Mouse (Mus musculus) bone marrow, adult 2 months (tissue): Measurements from ENCODE around the gene Olfr1193. TPM values are rescaled to one million over a fixed set of nuclear protein-coding genes. Genes with fewer than 3 reads are reported as not detected.
"Not testable (repeated sequence)": the region's sequence is repeated elsewhere in the genome, so short reads cannot be mapped to it uniquely, and the experiment has no call there.

ENCODE experiments used
- H3K27ac ChIP-seq: fragments of 200-500 bp; 2 replicates; pipeline ENCODE4 v1.5.1; 2012; ENCODE audit warnings: low read depth, mild to moderate bottlenecking, control low read depth, inconsistent platforms, low read length; ENCODE audit not compliant: control insufficient read depth, poor library complexity, insufficient read depth
- H3K4me1 ChIP-seq: fragments of 200-500 bp; 2 replicates; pipeline ENCODE4 v1.6.1; 2011; ENCODE audit warnings: low read length; ENCODE audit not compliant: control insufficient read depth, insufficient read depth
- H3K4me3 ChIP-seq: fragments of 200-500 bp; replicated peaks from 2 replicates; pipeline ENCODE3; 2011; ENCODE audit warnings: mild to moderate bottlenecking, low read depth, low read length, control low read depth; ENCODE audit not compliant: control insufficient read depth
- CTCF ChIP-seq: fragments of 200-500 bp; IDR thresholded peaks from 2 replicates; pipeline ENCODE4 v1.5.1; 2011; ENCODE audit warnings: low read length, control low read depth; ENCODE audit not compliant: control insufficient read depth, insufficient read depth
- POLR2A ChIP-seq: fragments of 200-500 bp; IDR thresholded peaks from 2 replicates; pipeline ENCODE4 v1.6.1; 2011; ENCODE audit warnings: low read depth, mild to moderate bottlenecking, control low read depth, low read length, borderline replicate concordance; ENCODE audit not compliant: control insufficient read depth
- WGBS: fragments of 180-500 bp; shearing (Covaris S2); methylation state at CpG from one replicate; pipeline ENCODE4 v1.1.7; 2018; 5-methylcytosine and 5-hydroxymethylcytosine counted together
- polyA plus RNA-seq: library from polyadenylated mRNA; stranded (reverse); fragments of >200 nt; gene quantifications from 2 replicates; pipeline ENCODE4 v1.2.4, GENCODE M21; 2011; ENCODE audit warnings: low replicate concordance; ENCODE audit not compliant: missing spikeins, insufficient read depth, insufficient read length

Gene Olfr1193
- not detected in 2 replicates for polyA plus RNA-seq

DNA sequence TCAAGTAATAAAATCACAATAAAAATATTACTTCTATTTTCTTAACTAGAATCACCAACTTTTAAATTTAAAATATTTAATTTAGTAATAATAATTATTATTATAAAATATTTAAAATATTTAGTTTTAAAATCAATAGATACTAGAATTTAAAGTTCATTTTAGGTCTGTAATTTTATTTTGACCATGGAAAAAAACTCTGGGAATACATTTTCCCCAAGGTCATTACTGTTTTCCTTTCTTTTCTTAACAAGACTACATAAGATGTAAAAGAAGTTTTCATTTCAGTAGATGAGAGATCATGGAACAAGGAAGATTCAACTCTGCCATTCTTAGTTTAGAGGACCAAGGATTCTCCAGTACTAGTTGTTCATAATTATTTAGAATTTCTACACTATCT, at the start of gene Olfr1193:
TSS of gene Olfr1193 (plus strand) at position 301 of the 400 bp plus-strand sequence.
- not testable (repeated sequence) for H3K27ac ChIP-seq, H3K4me1 ChIP-seq, H3K4me3 ChIP-seq

DNA sequence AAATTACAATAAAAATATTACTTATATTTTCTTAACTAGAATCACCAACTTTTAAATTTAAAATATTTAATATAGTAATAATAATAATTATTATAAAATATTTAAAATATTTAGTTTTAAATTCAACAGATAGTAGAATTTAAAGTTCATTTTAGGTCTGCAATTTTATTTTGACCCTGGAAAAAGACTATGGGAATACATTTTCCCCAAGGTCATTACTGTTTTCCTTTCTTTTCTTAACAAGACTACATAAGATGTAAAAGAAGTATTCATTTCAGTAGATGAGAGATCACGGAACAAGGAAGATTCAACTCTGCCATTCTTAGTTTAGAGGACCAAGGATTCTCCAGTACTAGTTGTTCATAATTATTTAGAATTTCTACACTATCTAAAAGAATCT, 35.2 kb upstream of the Olfr1193 start, which contains the start of gene Olfr1191-ps1:
TSS of gene Olfr1191-ps1 (plus strand) at position 301 of the 400 bp plus-strand sequence.
- 77% methylated on average over 1 of the region's 1 CpGs for WGBS
- not testable (repeated sequence) for H3K27ac ChIP-seq, H3K4me1 ChIP-seq, H3K4me3 ChIP-seq

DNA sequence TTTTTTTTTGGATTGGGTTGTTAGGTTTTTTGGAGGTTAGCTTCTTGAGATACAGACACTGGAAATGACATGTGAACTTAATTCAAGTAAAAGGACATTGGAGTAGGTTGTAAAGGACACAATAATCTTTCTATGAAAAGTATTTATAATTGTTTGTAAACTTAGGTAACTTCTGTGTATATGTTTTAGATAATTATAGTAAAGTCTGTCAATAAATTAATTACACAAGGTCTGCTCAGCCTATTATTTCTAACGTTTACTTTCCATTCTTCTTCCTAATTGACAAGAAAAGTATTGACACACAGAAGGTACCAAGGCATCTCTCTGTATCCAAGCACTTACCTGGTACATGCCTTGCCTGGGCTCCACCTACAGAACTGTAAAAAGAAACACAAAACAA, 27.2 kb upstream of the Olfr1193 start, which contains the start of gene Olfr1192-ps1:
TSS of gene Olfr1192-ps1 (plus strand) at position 301 of the 400 bp plus-strand sequence.
- 50% methylated on average over 1 of the region's 1 CpGs for WGBS
- TF ChIP-seq POLR2A (no peak), CTCF (no peak)
- Histone ChIP-seq H3K4me1 (no peaks in the 10 kb centered on the region), H3K4me3 (no peak within 1 kb of the TSS), H3K27ac (no peak within 1 kb of the TSS)

- TF ChIP-seq CTCF = no peak
- TF ChIP-seq POLR2A = no peak
- no peak within 1 kb of the TSS for H3K27ac ChIP-seq
- H3K4me1 ChIP-seq = no peaks in the 10 kb centered on the region
- no peak within 1 kb of the TSS for H3K4me3 ChIP-seq
Observed at GRCm38 (mm10) chr2:88689087-88689486, 13.7 kb downstream of the Olfr1193 start, which contains the start of gene Olfr1195. TSS of gene Olfr1195 (minus strand) at chr2:88689187.

- H3K4me1 ChIP-seq = no peaks in the 10 kb centered on the region
- 73% methylated on average over 2 of the region's 2 CpGs for WGBS
Observed at GRCm38 (mm10) chr2:88704497-88704896, 29.1 kb downstream of the Olfr1193 start, which contains the start of gene Olfr1196. TSS of gene Olfr1196 (minus strand) at chr2:88704597.

More at GRCm38 (mm10) chr2:88704497-88704896, 29.1 kb downstream of the Olfr1193 start, which contains the start of gene Olfr1196:
- TF ChIP-seq CTCF = no peak
- no peak for TF ChIP-seq POLR2A
- Histone ChIP-seq H3K27ac (no peak within 1 kb of the TSS), H3K4me3 (no peak within 1 kb of the TSS)

Other genes starting within 250 kb of the Olfr1193 start
- not detected in 2 replicates for gene Olfr1181, start 249.5 kb upstream of the Olfr1193 start, polyA plus RNA-seq
- gene Gm13757, start 226.5 kb upstream of the Olfr1193 start, polyA plus RNA-seq = not detected in 2 replicates
- gene Olfr1183, start 220.8 kb upstream of the Olfr1193 start, polyA plus RNA-seq = not detected in 2 replicates
- gene Olfr1184, start 192.0 kb upstream of the Olfr1193 start, polyA plus RNA-seq = not detected in 2 replicates
- not detected in 2 replicates for gene Olfr1185-ps1, start 182.3 kb upstream of the Olfr1193 start, polyA plus RNA-seq
- not detected in 2 replicates for gene Olfr1186, start 157.1 kb upstream of the Olfr1193 start, polyA plus RNA-seq
- gene Olfr1188, start 118.7 kb upstream of the Olfr1193 start, polyA plus RNA-seq = not detected in 2 replicates
- gene Olfr1189, start 89.2 kb upstream of the Olfr1193 start, polyA plus RNA-seq = not detected in 2 replicates
- 0.16 and 1.7 TPM in 2 replicates for gene Olfr1191-ps1, start 35.1 kb upstream of the Olfr1193 start, polyA plus RNA-seq
- 0.29 TPM in 1 of 2 replicates, not detected in the other for gene Olfr1192-ps1, start 27.1 kb upstream of the Olfr1193 start, polyA plus RNA-seq
- gene Olfr1195, start 13.6 kb downstream of the Olfr1193 start, polyA plus RNA-seq = not detected in 2 replicates
- gene Olfr1196, start 29.0 kb downstream of the Olfr1193 start, polyA plus RNA-seq = not detected in 2 replicates
- gene Olfr1197, start 56.7 kb downstream of the Olfr1193 start, polyA plus RNA-seq = not detected in 2 replicates
- gene Olfr1198, start 75.7 kb downstream of the Olfr1193 start, polyA plus RNA-seq = 0.87 TPM in 1 of 2 replicates, not detected in the other
- gene Olfr1199, start 84.8 kb downstream of the Olfr1193 start, polyA plus RNA-seq = 0.63 TPM in 1 of 2 replicates, not detected in the other
- not detected in 2 replicates for gene Olfr1200, start 94.9 kb downstream of the Olfr1193 start, polyA plus RNA-seq
- gene Olfr1201, start 117.4 kb downstream of the Olfr1193 start, polyA plus RNA-seq = not detected in 2 replicates
- gene Olfr1202, start 138.9 kb downstream of the Olfr1193 start, polyA plus RNA-seq = not detected in 2 replicates
- not detected in 2 replicates for gene Olfr1205, start 154.1 kb downstream of the Olfr1193 start, polyA plus RNA-seq
- gene Olfr1204, start 173.7 kb downstream of the Olfr1193 start, polyA plus RNA-seq = not detected in 2 replicates
- not detected in 2 replicates for gene Olfr1206, start 187.6 kb downstream of the Olfr1193 start, polyA plus RNA-seq
- gene Olfr1208, start 226.7 kb downstream of the Olfr1193 start, polyA plus RNA-seq = not detected in 2 replicates
- not detected in 2 replicates for gene Olfr1209, start 239.5 kb downstream of the Olfr1193 start, polyA plus RNA-seq